Mouse (Mus musculus) stomach, embryonic 14.5 days (tissue): ENCODE results near the gene Areg. TPM values are rescaled to one million over a fixed set of nuclear protein-coding genes. Genes with fewer than 3 reads are reported as not detected.

Experiments used
- ATAC-seq: fragments of 200-750 bp; cut with Nextera tagmentation; 2 replicates; pipeline ENCODE4 v1.8.0; 2017; ENCODE audit warnings: low read depth, moderate TSS enrichment; ENCODE audit not compliant: insufficient number of reproducible peaks, insufficient read depth, low FRiP score
- H3K27ac ChIP-seq: fragments of 300-500 bp; sonication (generic); 2 replicates; pipeline ENCODE4 v1.5.1; 2014; ENCODE audit warnings: mild to moderate bottlenecking, low read length, moderate library complexity, mixed read lengths
- H3K27me3 ChIP-seq: fragments of 300-500 bp; sonication (generic); 2 replicates; pipeline ENCODE4 v1.6.1; 2014; ENCODE audit warnings: low read length, control low read depth, mixed read lengths; ENCODE audit not compliant: control insufficient read depth, insufficient read depth
- H3K36me3 ChIP-seq: fragments of 300-500 bp; sonication (generic); 2 replicates; pipeline ENCODE4 v1.6.1; 2014; ENCODE audit warnings: mild to moderate bottlenecking, control low read depth, low read length, moderate library complexity, mixed read lengths; ENCODE audit not compliant: control insufficient read depth, insufficient read depth
- H3K4me1 ChIP-seq: fragments of 300-500 bp; sonication (generic); 2 replicates; pipeline ENCODE4 v1.6.1; 2014; ENCODE audit warnings: low read length, control low read depth, mixed read lengths; ENCODE audit not compliant: control insufficient read depth, insufficient read depth
- H3K4me2 ChIP-seq: fragments of 300-500 bp; sonication (generic); replicated peaks from 2 replicates; pipeline ENCODE4 v1.6.1; 2014; ENCODE audit warnings: low read depth, low read length, control low read depth
- H3K4me3 ChIP-seq: fragments of 300-500 bp; sonication (generic); 2 replicates; pipeline ENCODE4 v1.5.1; 2014; ENCODE audit warnings: low read depth, low read length, control low read depth
- H3K9ac ChIP-seq: fragments of 300-500 bp; sonication (generic); replicated peaks from 2 replicates; pipeline ENCODE4 v1.6.1; 2014; ENCODE audit warnings: low read depth, mild to moderate bottlenecking, control low read depth, low read length, moderate library complexity, mixed read lengths
- H3K9me3 ChIP-seq: fragments of 300-500 bp; sonication (generic); 2 replicates; pipeline ENCODE4 v1.6.1; 2016; ENCODE audit warnings: low read depth, low read length, control low read depth; ENCODE audit not compliant: control insufficient read depth
- WGBS: fragments of 180-500 bp; shearing (Covaris S2); extraction: QIAGEN DNeasy Blood & Tissue Kit; methylation state at CpG from one replicate; pipeline ENCODE4 v1.1.7; 2014; 5-methylcytosine and 5-hydroxymethylcytosine counted together
- polyA plus RNA-seq: library from polyadenylated mRNA; unstranded; fragments of >200 nt; fragmentation: Nextera tagmentation; extraction: Ambion mirVana; gene quantifications from 2 replicates; pipeline ENCODE4 v1.2.1, GENCODE M21; 2014

Gene Areg
- polyA plus RNA-seq, 1 experiment from 2014 or later: 0.88 TPM

GRCm38 (mm10) chr5:91144971-91145370 is 5.6 kb downstream of the Areg start:
- Histone ChIP-seq H3K4me2 (no peak overlapping the region), H3K4me1 (no peaks in the 10 kb centered on the region), H3K9me3 (peaks cover 4% of the 10 kb centered on the region; the same call in 1 of the 2 replicates), H3K36me3 (no peaks in the 10 kb centered on the region), H3K9ac (no peak overlapping the region), H3K27me3 (peaks cover 12% of the 10 kb centered on the region; the same call in 1 of the 2 replicates), H3K27ac (no peak overlapping the region), H3K4me3 (no peak overlapping the region)
- no peak for ATAC-seq
- WGBS: 85% methylated on average over 9 of the region's 9 CpGs

GRCm38 (mm10) chr5:91147001-91147400 is 7.6 kb downstream of the Areg start:
- Histone ChIP-seq H3K9ac (no peak overlapping the region), H3K4me3 (no peak overlapping the region), H3K4me2 (no peak overlapping the region), H3K27ac (no peak overlapping the region), H3K9me3 (0 out of 2 replicates have a peak, but pooled peaks cover 4% of the 10 kb centered on the region), H3K36me3 (no peaks in the 10 kb centered on the region), H3K27me3 (no peaks in the 10 kb centered on the region), H3K4me1 (no peaks in the 10 kb centered on the region)
- 84% methylated on average over 1 of the region's 1 CpGs for WGBS
- no peak for ATAC-seq

GRCm38 (mm10) chr5:91148054-91148453 is 8.7 kb downstream of the Areg start:
- Histone ChIP-seq H3K36me3 (no peaks in the 10 kb centered on the region), H3K9me3 (0 out of 2 replicates have a peak, but pooled peaks cover 4% of the 10 kb centered on the region), H3K27ac (no peak overlapping the region), H3K4me2 (no peak overlapping the region), H3K9ac (no peak overlapping the region), H3K4me3 (no peak overlapping the region), H3K4me1 (no peaks in the 10 kb centered on the region), H3K27me3 (no peaks in the 10 kb centered on the region)
- no peak for ATAC-seq
- 85% methylated on average over 2 of the region's 2 CpGs for WGBS

GRCm38 (mm10) chr5:91156677-91157076 is 17.3 kb downstream of the Areg start:
- Histone ChIP-seq H3K4me3 (no peak overlapping the region), H3K27me3 (no peaks in the 10 kb centered on the region), H3K4me1 (no peaks in the 10 kb centered on the region), H3K9me3 (no peaks in the 10 kb centered on the region), H3K4me2 (no peak overlapping the region), H3K27ac (no peak overlapping the region), H3K36me3 (no peaks in the 10 kb centered on the region), H3K9ac (no peak overlapping the region)
- no peak for ATAC-seq
- WGBS: 90% methylated on average over 8 of the region's 8 CpGs

- 48% methylated on average over 3 of the region's 3 CpGs for WGBS
- no peaks in the 10 kb centered on the region for H3K9me3 ChIP-seq
- no peaks in the 10 kb centered on the region for H3K36me3 ChIP-seq
- no peak for ATAC-seq
- H3K4me3 ChIP-seq: no peak overlapping the region
- no peaks in the 10 kb centered on the region for H3K4me1 ChIP-seq
- no peak overlapping the region for H3K9ac ChIP-seq
- H3K27ac ChIP-seq: no peak overlapping the region
- no peak overlapping the region for H3K4me2 ChIP-seq
- H3K27me3 ChIP-seq: no peaks in the 10 kb centered on the region
These were observed 17.8 kb downstream of the Areg start for GRCm38 (mm10) chr5:91157169-91157568.

- H3K9ac ChIP-seq: no peak overlapping the region
- no peaks in the 10 kb centered on the region for H3K9me3 ChIP-seq
- no peak for ATAC-seq
- H3K27me3 ChIP-seq: no peaks in the 10 kb centered on the region
- no peak overlapping the region for H3K4me3 ChIP-seq
- no peak overlapping the region for H3K4me2 ChIP-seq
- H3K4me1 ChIP-seq: no peaks in the 10 kb centered on the region
- H3K36me3 ChIP-seq: no peaks in the 10 kb centered on the region
- WGBS: 81% methylated on average over 4 of the region's 4 CpGs
- no peak overlapping the region for H3K27ac ChIP-seq
These were observed 23.4 kb downstream of the Areg start for GRCm38 (mm10) chr5:91162787-91163186.

GRCm38 (mm10) chr5:91166601-91167000 is 27.2 kb downstream of the Areg start:
- WGBS: 81% methylated on average over 5 of the region's 5 CpGs
- no peak for ATAC-seq
- no peaks in the 10 kb centered on the region for H3K4me1 ChIP-seq
- H3K4me2 ChIP-seq: no peak overlapping the region
- no peak overlapping the region for H3K4me3 ChIP-seq
- H3K36me3 ChIP-seq: no peaks in the 10 kb centered on the region
- H3K27ac ChIP-seq: no peak overlapping the region
- no peak overlapping the region for H3K9ac ChIP-seq
- H3K27me3 ChIP-seq: no peaks in the 10 kb centered on the region
- no peaks in the 10 kb centered on the region for H3K9me3 ChIP-seq

GRCm38 (mm10) chr5:91176397-91176796 is 37.0 kb downstream of the Areg start:
- no peak overlapping the region for H3K27ac ChIP-seq
- H3K36me3 ChIP-seq: no peaks in the 10 kb centered on the region
- no peaks in the 10 kb centered on the region for H3K4me1 ChIP-seq
- no peak for ATAC-seq
- H3K4me2 ChIP-seq: no peak overlapping the region
- no peaks in the 10 kb centered on the region for H3K27me3 ChIP-seq
- H3K9ac ChIP-seq: no peak overlapping the region
- H3K9me3 ChIP-seq: no peaks in the 10 kb centered on the region
- no peak overlapping the region for H3K4me3 ChIP-seq

GRCm38 (mm10) chr5:91194572-91194971 is 55.2 kb downstream of the Areg start:
- Histone ChIP-seq H3K4me2 (no peak overlapping the region), H3K9ac (no peak overlapping the region), H3K4me3 (no peak overlapping the region), H3K27ac (no peak overlapping the region), H3K4me1 (no peaks in the 10 kb centered on the region), H3K36me3 (no peaks in the 10 kb centered on the region), H3K27me3 (no peaks in the 10 kb centered on the region), H3K9me3 (no peaks in the 10 kb centered on the region)
- WGBS: 58% methylated on average over 3 of the region's 3 CpGs
- no peak for ATAC-seq
